Mouse (Mus musculus) adrenal gland, postnatal 36 days (tissue): ENCODE data around the gene Slc26a3. TPM values are rescaled to one million over a fixed set of nuclear protein-coding genes. Genes with fewer than 3 reads are reported as not detected.
"Not testable (repeated sequence)": the region's sequence is repeated elsewhere in the genome, so short reads cannot be mapped to it uniquely, and the experiment has no call there.

ENCODE experiments used
- DNase-seq, 2 experiments: peaks; one replicate each; pipeline ENCODE4 v3.0.0; 2021; ENCODE audit warnings: mixed read lengths in 1 of 2
- total RNA-seq, 2 experiments: library from RNA; stranded (reverse); gene quantifications; 2 replicates each; pipeline ENCODE4 v1.2.3; 2021

The Slc26a3 gene
- total RNA-seq, 2 experiments from 2014 or later, result 0.53 to 0.79 TPM

DNA sequence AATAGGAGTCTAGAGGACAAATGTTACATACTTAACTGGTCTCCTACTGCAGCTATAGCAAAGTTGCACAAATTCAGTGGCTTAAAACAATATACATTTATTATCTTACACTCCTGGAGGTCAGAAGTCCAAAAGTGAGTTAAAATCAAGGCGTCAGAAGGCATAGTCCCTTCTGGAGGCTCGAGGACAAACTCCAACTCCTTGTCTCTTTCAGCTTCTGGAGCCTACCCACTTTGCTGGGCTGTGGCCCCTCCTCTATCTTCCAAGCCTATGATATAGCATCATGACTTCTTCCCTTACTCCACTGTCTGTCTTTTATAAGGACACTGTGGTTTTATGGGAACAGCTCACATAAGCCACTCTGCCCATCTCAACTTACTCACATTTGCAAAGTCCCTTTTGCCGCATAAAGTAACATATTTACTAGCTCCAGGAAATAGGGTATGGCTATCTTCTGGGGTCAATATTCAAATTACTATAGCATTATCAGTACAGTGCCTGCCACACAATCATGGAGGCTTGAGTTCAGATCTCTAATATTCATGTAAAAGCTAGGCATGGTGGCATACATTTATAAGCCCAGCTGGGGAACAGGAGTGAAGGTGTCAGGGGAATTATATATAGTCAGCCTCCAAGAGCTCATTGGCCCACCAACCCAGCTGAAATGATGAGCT, 31.4 kb downstream of the Slc26a3 start:
- no peak for DNase-seq

DNA sequence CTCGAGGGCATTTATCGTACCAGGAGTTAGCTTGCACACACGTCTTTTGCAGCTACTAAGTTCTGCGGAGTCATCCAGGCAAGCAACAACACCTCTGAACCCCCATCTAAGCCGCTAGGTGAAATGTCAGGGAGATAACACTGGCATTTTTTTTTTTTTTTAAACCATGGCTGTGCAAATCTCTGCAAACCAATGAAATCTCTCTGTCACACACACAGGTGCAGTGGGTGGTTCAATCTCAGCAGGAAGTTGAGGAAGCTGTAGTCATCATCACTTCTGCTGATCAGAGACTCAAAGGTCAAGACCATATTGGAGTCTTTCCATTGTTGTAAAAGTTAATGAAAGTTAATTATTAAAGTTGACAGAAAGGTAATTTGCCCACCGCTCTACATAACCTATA, 47.1 kb downstream of the Slc26a3 start:
- DNase-seq, result no peak

DNA sequence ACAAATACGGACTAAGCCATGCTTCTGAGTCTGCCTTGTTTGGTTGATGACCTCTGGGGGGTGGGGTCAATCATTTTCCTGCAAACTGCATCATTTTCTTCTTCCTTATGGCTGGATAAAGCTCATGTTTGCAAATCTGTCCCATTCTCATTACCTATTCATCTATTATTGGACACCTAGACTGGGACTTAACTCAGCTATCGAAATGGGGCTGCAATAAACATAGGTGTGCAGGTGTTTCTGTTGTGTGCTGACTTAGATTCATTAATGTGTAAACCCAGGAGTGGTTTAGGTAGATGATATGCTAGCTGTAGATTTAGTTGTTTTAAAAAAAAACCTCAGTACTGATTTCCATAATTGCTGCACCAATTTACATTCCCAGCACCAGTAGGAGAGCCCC, 48.9 kb downstream of the Slc26a3 start:
- no peak for DNase-seq

DNA sequence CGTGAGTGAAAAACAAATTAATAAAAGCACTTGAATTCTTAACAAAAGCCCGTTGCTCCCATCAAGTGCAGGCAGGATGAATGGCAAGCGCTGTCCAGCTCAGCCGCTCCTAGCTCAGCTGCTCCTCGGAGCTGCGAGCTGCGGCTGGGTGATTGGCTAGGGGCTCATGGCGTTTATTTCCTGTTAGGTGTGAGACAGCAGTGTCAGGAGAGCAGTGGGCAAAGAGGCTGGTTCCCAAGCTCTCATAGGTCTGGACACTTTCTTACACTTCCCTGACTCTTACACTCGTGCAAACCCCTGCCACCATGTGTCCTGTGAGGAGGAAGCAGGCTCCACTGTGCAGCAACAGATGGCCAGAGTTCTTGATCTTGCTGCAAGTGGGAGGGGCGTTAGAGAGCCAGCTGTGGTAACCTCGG, 53.5 kb downstream of the Slc26a3 start:
- peak; percentile 8 for DNase-seq

GRCm38 (mm10) chr12:31444827-31445226, 54.2 kb downstream of the Slc26a3 start:
- DNase-seq, result peak; percentile 13 to 26

DNA sequence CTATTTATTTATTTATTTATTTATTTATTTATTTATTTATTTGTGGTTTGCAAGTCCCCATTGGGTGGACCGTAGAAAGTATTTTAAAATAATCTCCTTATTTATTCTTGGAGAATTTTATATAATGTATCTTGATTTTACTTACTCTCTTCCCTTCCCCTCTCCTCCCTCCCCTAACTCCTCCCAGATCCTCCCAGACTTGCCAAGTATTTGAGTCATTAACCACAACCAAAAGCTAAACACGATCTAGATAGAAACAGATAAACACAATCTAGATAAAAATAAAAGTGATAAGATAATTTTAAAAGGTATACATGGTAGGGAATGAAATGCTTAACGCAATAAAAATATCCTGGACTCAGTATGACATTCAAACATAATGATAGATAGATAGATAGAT, 58.7 kb downstream of the Slc26a3 start:
- no peak for DNase-seq

DNA sequence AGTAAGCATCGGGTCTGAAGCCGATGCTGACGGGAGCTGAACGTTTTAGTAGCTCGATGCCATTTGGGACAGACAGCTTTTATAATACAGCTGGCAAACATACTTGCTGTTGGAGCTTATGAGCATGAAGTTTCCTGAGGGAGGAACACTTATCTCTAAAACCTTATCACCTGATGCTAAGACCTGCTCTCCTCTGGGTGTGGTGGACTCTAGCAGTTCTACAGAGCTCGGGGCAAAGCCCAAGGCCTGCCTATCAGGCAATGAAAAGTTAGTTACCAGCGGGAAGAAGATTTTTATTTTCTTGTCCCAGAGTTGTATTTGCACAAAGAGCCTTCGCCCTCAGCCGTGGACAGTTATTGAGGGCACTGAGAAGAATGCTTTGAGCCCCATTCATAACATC, 65.6 kb downstream of the Slc26a3 start:
- DNase-seq, result no peak

DNA sequence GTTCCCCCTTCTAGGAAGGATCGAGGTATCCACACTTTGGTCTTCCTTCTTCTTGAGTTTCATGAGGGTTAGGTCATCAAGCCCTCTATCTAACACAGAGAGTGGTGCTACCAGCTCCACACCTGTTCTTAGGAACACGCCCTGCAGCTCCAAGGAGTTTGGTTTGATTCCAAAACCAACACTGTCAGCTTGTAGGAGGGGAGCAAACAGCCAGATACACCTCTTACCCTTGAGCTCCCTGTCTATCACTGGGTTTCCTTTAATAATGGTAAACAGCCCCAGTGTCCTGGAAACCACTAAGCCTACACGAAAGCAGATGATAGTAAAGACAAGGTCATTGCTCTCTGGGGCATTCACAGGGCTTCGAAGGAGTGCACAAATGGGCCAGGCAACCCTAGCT, 67.8 kb downstream of the Slc26a3 start:
- DNase-seq, result no peak

DNA sequence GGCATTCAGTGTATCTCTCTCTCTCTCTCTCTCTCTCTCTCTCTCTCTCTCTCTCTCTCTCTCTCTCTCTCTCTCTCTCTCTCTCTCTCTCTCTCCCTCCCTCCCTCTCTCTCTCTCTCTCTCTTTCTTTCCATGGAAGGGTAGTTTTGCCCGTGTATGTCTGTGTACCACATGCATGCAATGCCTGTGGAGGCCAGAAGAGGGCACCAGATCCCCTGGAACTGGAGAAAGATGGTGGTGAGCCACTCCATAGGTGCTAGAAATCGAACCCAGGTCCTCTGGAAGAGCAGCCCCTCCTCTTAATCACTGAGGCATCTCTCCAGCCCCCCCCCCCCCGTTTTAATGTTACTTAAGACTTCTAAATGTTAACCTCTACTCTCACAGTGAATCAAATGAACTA, 69.6 kb downstream of the Slc26a3 start:
- DNase-seq, result peak in 1 of 2 experiments; percentile 6

DNA sequence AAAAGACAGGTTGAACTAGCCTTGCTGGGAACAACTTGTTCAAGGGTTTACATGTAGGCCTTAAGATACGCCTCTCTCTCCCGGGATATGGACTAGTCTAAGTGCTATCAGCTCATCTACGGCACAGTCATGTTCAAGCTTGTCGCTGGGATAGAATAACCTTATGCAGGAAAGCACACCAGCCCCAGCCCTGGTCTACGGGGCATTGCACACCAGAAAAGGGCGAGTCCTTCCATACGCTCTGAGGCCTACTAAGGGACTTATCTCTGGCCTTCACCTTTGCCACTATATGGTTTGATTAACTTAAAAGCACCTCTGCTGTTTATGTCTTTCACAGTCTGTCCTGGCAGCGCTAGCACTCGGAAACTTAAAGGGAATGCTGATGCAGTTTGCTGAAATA, 70.7 kb downstream of the Slc26a3 start:
- DNase-seq, result no peak

DNA sequence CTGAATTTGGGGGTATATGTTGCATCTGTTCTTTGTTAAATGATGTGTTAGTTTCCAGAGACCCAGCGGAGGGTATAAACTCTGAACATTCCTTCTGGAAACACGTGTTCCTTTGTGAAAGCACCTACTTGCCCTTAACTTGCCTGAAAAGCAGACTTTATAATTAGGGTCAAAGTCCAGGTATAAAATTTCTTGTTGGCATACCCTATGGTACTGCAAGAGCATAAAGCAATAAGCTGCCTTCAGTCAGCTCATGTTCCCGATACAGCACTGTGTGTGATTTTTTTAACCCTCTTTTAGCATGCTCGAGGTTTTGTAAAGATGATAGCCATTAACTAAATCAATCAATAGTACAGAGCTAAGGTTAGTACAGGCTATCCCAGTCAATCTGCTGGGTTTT, 71.9 kb downstream of the Slc26a3 start:
- DNase-seq, result no peak

DNA sequence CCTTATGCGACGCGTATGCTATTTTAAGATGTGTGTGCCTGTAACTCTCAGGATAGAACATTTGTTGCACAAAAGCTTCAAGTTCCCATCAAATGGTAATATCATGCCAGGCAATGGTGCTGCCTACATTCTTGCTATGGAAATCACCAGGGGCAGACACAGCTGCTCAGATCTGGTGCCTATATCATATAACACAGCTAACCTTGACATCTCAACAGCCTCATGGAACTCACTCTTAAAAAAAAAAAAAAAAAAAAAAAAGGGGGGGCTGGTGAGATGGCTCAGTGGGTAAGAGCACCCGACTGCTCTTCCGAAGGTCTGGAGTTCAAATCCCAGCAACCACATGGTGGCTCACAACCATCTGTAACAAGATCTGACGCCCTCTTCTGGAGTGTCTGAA, 87.5 kb downstream of the Slc26a3 start:
- not testable (repeated sequence) for DNase-seq

DNA sequence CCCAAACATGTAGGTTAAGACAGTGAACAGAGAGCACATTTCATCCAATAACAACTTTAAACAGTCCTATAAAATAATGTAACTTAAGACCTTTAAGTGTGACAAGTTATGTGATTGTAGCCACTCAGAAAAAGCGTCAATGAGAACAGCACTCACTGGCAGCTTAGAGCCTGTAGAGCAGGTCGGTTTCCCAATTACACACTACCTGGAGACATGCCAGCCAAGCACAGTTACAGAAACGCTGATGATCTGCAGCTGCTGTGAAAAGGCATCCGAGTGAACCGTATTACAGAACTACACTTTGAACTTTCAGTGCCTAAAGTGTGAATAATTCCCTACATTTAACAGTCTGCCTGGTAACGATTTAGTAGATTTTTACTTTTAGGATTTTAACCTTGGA, 95.8 kb downstream of the Slc26a3 start:
- DNase-seq, result peak; percentile 13 to 23

- peak in 1 of 2 experiments; percentile 32 for DNase-seq
These were observed 108.3 kb downstream of the Slc26a3 start for GRCm38 (mm10) chr12:31498936-31499313.

DNA sequence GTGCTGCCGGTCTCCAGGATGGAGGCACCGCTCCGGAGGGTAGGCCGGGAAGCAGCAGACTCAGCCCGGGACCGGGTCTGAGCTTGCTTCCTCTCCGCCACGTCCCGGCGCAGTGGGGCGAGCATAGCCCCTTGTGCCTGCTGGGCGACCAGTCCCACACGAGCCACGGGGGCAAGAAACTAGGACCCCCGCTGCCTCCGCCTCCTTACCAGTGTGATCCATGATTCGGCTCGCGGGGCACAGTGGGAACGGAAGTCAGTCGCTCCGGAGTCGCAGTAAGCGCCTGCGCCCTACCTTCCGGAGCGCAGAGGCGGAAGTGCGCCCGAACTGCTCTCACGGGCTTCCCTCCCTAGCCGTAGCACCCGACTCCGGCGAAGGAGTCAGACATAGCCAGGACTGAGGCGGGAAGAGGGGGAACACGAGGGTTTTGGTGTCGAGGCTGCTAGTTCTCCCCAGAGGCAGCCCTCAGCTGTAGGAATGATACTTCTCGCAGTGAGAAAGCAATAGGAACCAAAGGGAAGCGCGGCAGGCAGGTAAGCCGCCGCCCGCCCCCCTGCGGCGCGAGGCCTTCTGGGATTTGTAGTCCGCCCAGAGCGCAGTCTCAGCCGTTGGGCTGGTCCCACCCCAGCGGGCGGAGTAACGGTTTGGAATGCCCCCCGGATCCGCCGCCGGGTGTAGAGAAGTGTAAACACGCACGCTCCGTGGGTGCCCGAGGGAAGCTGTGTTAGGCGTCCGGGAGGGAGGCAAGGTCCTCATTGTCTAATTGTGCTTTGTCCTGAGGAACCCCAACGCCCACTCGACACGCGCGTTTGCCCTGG, 108.9 kb downstream of the Slc26a3 start, which contains the start of gene Cbll1:
Cbll1 (minus strand) TSS at position 303 of the 818 bp plus-strand sequence.
- DNase-seq, result peak; percentile 98

DNA sequence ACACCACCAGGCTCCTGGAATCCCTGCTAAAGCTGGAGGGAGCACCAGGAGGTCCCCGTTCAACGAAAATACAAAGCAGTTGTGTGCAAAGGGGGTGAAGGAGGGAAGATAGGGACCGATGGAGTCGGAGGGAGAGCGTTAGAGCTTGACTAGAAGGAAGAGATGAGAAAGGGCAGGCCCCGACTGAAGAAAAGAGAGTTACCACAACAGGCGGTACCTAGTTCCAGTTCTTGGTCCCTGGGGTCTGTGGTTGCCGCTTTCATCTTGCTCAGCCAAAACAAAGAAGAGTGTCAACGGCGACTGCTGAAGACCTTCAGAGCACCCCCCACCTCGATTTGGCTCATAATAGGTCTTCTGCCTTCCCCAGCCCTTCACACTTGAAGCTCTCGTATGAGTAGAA, 109.5 kb downstream of the Slc26a3 start:
- DNase-seq, result no peak

DNA sequence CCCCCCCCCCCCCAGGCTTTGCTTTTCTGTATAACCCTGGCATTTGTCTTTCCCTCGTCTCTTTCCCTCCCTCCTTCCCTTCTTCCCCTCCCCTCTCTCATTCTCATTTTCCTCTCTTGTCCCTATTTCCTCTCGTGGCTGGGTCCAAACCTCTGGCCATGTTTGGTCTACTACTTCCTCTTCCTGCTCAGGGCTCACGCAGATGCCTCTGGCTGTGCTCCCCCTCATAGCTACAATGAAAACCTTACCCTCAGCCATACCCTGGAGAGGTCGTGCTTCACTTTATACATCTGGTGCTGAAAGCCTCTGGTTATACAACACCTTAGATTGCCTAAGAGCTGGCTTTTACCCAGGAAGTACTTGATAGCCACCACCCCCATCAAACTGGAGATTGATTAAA, 110.6 kb downstream of the Slc26a3 start:
- DNase-seq, result no peak

GRCm38 (mm10) chr12:31503211-31503610, 112.5 kb downstream of the Slc26a3 start:
- DNase-seq, result no peak

- peak; percentile 2 to 37 for DNase-seq
These were observed 117.2 kb downstream of the Slc26a3 start for GRCm38 (mm10) chr12:31507718-31508364.

GRCm38 (mm10) chr12:31508496-31508895, 117.8 kb downstream of the Slc26a3 start:
- no peak for DNase-seq

- DNase-seq, result no peak
These were observed 120.5 kb downstream of the Slc26a3 start for GRCm38 (mm10) chr12:31511218-31511617.

DNA sequence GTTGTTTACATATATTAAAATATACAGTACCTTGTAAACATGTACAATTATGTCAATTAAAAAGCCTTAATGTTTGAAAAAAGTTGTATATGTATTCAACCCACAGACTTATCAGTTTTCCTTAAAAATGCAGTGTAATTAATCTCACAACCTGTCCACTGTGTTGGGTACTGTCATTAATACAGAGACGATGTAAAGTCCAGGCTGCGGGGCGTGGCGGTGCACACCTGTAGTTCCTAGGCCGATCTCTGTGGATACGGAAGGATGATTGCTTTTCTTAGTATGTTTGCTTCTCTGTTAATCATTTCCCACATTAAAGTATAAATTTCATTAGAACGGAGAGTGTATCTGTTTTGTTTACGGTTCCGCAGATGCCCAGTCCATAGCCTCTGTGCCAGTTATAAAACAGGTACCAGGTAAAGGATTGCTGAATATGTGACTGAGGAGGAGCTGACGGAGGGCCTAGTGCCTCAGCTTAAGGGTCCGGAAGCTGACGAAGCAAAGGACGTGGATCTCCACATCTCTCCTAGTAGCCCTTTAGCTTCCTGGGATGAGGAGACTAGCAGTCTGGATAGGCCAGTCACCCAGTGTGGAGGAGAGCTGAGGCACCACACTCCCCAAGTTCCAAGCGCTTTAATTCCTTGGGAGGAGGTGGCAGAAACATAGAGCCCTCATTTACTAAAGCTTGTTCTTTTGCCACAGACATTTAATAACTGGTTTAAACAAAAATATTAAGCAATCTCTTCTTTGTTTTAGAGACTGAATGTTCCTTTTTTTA, 122.2 kb downstream of the Slc26a3 start:
- DNase-seq, result no peak
